Mouse (Mus musculus) lung, embryonic 16.5 days (tissue): ENCODE measurements at regions not wholly inside any gene's neighbourhood (a gene's known extent, or its start where the extent isn't known, plus 50 kb on each side); places are given as distances from the start of the nearest gene placed in this dataset. TPM values are rescaled to one million over a fixed set of nuclear protein-coding genes. Genes with fewer than 3 reads are reported as not detected.

Source experiments
- ATAC-seq: fragments of 200-750 bp; cut with Nextera tagmentation; 2 replicates; pipeline ENCODE4 v1.8.0; 2017; ENCODE audit warnings: low read depth, mild to moderate bottlenecking, moderate library complexity
- H3K27ac ChIP-seq: fragments of 300-500 bp; sonication (generic); 2 replicates; pipeline ENCODE4 v1.5.1; 2014; ENCODE audit warnings: mild to moderate bottlenecking, control low read depth, low read length
- H3K27me3 ChIP-seq: fragments of 300-500 bp; sonication (generic); 2 replicates; pipeline ENCODE4 v1.6.1; 2014; ENCODE audit warnings: low read depth, low read length, mixed read lengths; ENCODE audit not compliant: control insufficient read depth, insufficient read depth
- H3K36me3 ChIP-seq: fragments of 300-500 bp; sonication (generic); 2 replicates; pipeline ENCODE4 v1.6.1; 2014; ENCODE audit warnings: low read length; ENCODE audit not compliant: control insufficient read depth, insufficient read depth
- H3K4me1 ChIP-seq: fragments of 300-500 bp; sonication (generic); replicated peaks from 2 replicates; pipeline ENCODE4 v1.6.1; 2014; ENCODE audit warnings: low read length, mixed read lengths; ENCODE audit not compliant: control insufficient read depth, insufficient read depth
- H3K4me2 ChIP-seq: fragments of 300-500 bp; sonication (generic); 2 replicates; pipeline ENCODE4 v1.6.1; 2014; ENCODE audit warnings: low read depth, low read length, control low read depth
- H3K4me3 ChIP-seq: fragments of 300-500 bp; sonication (generic); 2 replicates; pipeline ENCODE4 v1.5.1; 2014; ENCODE audit warnings: mild to moderate bottlenecking, low read length, control low read depth
- H3K9ac ChIP-seq: fragments of 300-500 bp; sonication (generic); 2 replicates; pipeline ENCODE4 v1.6.1; 2014; ENCODE audit warnings: low read length, control low read depth
- H3K9me3 ChIP-seq: fragments of 300-500 bp; sonication (generic); 2 replicates; pipeline ENCODE4 v1.6.1; 2016; ENCODE audit warnings: low read length; ENCODE audit not compliant: control insufficient read depth
- WGBS: fragments of 180-500 bp; shearing (Covaris S2); extraction: QIAGEN DNeasy Blood & Tissue Kit; methylation state at CpG from one replicate; pipeline ENCODE4 v1.1.7; 2014; 5-methylcytosine and 5-hydroxymethylcytosine counted together
- microRNA-seq: library from miRNA; unstranded; fragments of <30 nt; microRNA quantifications from one replicate; pipeline ENCODE4, GENCODE M21; 2016

GRCm38 (mm10) chr11:24865067-24865796, 787.4 kb downstream of the Bcl11a start:
- H3K9ac ChIP-seq = no peak overlapping the region
- WGBS = 27% methylated on average over 3 of the region's 3 CpGs
- no peaks in the 10 kb centered on the region for H3K36me3 ChIP-seq
- no peaks in the 10 kb centered on the region for H3K4me1 ChIP-seq
- ATAC-seq = no peak
- H3K27ac ChIP-seq = no peak overlapping the region
- H3K27me3 ChIP-seq = no peaks in the 10 kb centered on the region
- H3K9me3 ChIP-seq = no peaks in the 10 kb centered on the region
- H3K4me3 ChIP-seq = no peak overlapping the region
- no peak overlapping the region for H3K4me2 ChIP-seq

Small RNA genes in the stretch of these regions (microRNA-seq; reads per million reads assigned to microRNA genes)
- gene Gm25507 = not detected
